Mouse (Mus musculus): ENCODE measurements at regions not wholly inside any gene's neighbourhood (a gene's known extent, or its start where the extent isn't known, plus 50 kb on each side); places are given as distances from the start of the nearest gene placed in this dataset.
A peak's percentile ranks its signal among the peaks of the same experiment; 100 is the strongest.

DNA sequence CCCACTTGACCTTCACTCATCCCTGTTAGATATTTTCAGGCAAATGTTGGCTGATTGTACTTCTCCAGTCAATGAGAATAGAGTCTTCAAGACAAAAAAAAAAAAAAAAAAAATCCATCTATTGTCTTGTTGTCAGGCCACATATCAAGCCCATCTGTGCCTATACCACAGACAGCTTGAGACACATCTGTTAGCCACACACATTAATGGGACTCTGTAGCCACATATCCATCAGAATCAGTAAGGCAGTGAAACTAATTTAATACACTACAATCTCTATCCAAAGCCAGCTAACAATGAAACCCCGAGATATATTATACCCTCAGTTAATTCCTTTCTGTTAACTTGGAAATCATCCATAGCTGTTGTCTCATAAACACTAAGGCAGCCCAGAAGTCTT lies 667.1 kb downstream of the Defb40 start:
- H3K36me3 ChIP-seq: no peaks in the 10 kb centered on the region
- 33% methylated on average over 1 of the region's 1 CpGs for WGBS
- peak; percentile 66; the same call in 1 of the 2 replicates for ATAC-seq (ENCODE audit: low FRiP score)
- no peak overlapping the region for H3K27ac ChIP-seq (replicated peaks)
- H3K4me1 ChIP-seq: no peaks in the 10 kb centered on the region
- no peak overlapping the region for H3K4me2 ChIP-seq
- no peaks in the 10 kb centered on the region for H3K27me3 ChIP-seq (replicated peaks)
- H3K9ac ChIP-seq (replicated peaks): no peak overlapping the region
- no peaks in the 10 kb centered on the region for H3K9me3 ChIP-seq (replicated peaks)
- no peak overlapping the region for H3K4me3 ChIP-seq (replicated peaks)

DNA sequence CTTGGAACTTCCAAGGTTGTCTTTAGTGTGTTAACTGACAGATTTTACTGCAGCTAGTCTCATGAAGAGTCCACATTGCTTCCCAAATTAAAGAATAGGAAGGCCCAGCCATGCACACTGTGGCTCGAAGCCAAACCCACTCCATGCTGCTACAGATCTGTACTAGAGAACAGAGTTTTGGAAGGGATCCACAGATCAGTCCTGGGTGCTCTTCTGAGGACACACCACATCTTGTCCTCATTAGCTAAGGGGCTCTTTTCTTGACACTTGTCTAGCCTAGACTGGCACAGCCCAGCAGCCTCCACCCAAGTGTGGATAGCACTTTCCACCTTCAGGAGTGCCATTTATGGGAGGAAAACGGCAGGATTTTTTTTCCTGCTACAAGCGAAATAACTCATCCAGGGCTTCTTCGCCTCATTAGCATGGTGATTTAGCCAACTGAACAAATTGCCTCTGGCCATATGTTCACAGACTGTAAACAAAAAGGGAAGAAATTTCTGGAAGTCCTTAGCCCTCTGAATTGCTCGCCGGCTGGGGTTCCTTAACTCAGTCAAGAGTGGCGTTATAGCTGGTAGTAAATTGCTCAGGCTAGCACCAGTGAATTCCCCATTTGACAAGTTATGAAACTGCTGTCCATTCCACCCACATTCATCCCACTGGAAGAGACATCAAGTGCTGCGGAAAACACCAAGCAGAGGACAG lies 690.4 kb downstream of the Defb40 start:
- Histone ChIP-seq H3K36me3 (no peaks in the 10 kb centered on the region), H3K9me3 (replicated peaks) (no peaks in the 10 kb centered on the region), H3K4me1 (peaks cover 6% of the 10 kb centered on the region), H3K4me2 (no peak overlapping the region), H3K27me3 (replicated peaks) (no peaks in the 10 kb centered on the region), H3K9ac (replicated peaks) (no peak overlapping the region), H3K4me3 (replicated peaks) (no peak overlapping the region), H3K27ac (replicated peaks) (0 out of 2 replicates have a peak overlapping the region, but pooled peaks have one; percentile 23)
- 56% methylated on average over 8 of the region's 8 CpGs for WGBS
- peak; percentile 35; the same call in 1 of the 2 replicates for ATAC-seq (ENCODE audit: low FRiP score)

DNA sequence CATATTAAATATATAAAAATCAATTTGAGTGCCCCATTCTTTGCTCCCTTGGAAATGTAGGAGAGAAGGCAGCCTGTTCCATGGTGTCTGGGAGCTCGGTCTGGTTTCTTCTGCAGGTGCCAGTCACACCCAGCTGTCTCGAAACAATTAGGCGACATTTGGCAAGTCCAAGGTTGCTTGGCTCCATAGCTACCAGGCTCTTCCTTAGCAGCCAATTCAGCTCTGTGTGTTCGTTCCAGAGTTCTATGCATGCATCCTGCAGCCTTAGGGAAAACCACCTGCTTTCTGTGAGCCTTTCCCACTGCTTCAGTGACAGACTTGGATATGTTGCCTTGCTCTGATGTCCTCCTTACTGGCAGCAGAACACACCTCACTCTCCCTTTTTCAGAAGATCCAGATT lies 698.1 kb downstream of the Defb40 start:
- Histone ChIP-seq H3K4me3 (replicated peaks) (no peak overlapping the region), H3K27me3 (replicated peaks) (no peaks in the 10 kb centered on the region), H3K9ac (replicated peaks) (no peak overlapping the region), H3K9me3 (replicated peaks) (no peaks in the 10 kb centered on the region), H3K27ac (replicated peaks) (no peak overlapping the region), H3K4me1 (no peaks in the 10 kb centered on the region), H3K36me3 (no peaks in the 10 kb centered on the region), H3K4me2 (no peak overlapping the region)
- ATAC-seq (ENCODE audit: low FRiP score): no peak
- WGBS: 78% methylated on average over 4 of the region's 4 CpGs

DNA sequence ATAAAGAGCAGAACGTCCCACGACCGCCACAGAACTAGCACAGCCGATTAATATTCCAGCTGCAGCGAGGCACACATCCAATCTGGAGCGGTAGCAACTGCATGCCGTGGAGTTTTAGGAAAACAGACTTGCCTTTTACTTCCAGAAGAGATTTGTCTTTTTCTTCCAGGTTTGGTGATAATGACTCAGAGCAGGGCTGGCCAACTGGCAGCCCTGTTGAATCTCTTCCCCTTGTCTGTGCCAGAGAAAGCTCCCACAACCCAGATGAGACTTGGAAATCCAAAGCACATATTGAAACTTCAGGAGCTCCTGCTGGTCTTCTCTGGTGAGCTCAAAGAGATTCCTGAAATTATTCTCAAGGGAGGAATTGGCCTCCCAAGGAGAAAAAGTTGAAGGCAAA lies 709.8 kb downstream of the Defb40 start:
- WGBS: 62% methylated on average over 7 of the region's 7 CpGs
- Histone ChIP-seq H3K4me2 (no peak overlapping the region), H3K36me3 (no peaks in the 10 kb centered on the region), H3K4me3 (replicated peaks) (no peak overlapping the region), H3K4me1 (peaks cover 3% of the 10 kb centered on the region; the same call in 1 of the 2 replicates), H3K27ac (replicated peaks) (no peak overlapping the region), H3K27me3 (replicated peaks) (no peaks in the 10 kb centered on the region), H3K9ac (replicated peaks) (no peak overlapping the region), H3K9me3 (replicated peaks) (no peaks in the 10 kb centered on the region)
- ATAC-seq (ENCODE audit: low FRiP score): no peak

DNA sequence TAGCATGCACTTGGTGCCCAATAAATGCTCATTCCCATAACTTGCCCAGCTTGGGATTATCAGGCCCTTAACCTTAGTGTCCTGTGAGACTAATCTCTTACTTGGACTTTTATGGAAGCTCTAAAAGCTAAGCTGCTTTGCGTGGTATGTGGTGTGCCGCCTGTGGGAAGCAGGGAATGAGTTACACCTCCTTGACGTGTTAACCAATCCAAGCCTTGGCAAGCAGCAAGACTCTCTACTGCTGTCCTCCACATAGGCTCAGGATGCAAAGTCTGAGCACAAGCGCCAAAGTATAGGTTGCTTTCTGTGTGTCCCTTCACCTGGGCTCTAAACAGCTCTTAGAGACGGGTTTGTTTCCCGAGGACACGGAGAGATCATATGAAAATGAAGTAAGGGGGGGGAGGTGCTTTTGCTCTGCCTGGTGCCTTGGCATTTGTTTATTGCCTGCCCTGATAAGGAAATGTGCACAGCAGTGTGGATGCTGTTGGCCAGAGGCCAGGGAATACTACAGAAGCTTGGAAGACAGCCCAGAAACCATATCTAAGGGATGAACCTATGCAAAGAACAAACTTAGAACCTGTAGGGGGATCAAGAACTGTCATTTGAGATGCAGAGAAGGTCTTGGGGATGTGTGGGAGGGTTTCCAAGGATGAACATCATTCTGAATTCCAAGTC lies 719.6 kb downstream of the Defb40 start:
- no peak overlapping the region for H3K9ac ChIP-seq (replicated peaks)
- ATAC-seq (ENCODE audit: low FRiP score): no peak
- no peak overlapping the region for H3K27ac ChIP-seq (replicated peaks)
- no peaks in the 10 kb centered on the region for H3K36me3 ChIP-seq
- 73% methylated on average over 7 of the region's 7 CpGs for WGBS
- H3K27me3 ChIP-seq (replicated peaks): no peaks in the 10 kb centered on the region
- no peak overlapping the region for H3K4me2 ChIP-seq
- H3K4me3 ChIP-seq (replicated peaks): no peak overlapping the region
- no peaks in the 10 kb centered on the region for H3K4me1 ChIP-seq
- H3K9me3 ChIP-seq (replicated peaks): no peaks in the 10 kb centered on the region

DNA sequence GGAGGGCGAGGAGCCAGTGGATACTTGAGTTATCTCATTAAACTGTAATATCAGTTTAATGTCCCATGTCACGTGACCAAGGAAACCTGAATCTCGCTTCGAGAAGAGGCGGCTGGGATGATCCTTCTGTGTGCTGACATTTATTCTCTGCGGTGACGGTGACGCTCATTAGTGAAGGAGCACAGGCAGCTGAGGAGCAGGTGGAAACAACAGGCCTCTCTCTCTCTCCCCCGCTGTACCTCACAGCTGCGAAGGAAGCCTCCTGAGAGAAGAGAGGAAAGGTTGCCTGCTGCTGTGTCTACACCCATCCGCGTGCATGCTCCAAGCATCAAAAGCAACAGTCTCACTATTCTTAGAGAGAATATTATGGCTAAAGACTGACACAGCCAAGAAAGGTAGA lies 731.8 kb downstream of the Defb40 start:
- H3K4me2 ChIP-seq: no peak overlapping the region
- no peaks in the 10 kb centered on the region for H3K27me3 ChIP-seq (replicated peaks)
- no peak overlapping the region for H3K4me3 ChIP-seq (replicated peaks)
- H3K27ac ChIP-seq (replicated peaks): no peak overlapping the region
- H3K9ac ChIP-seq (replicated peaks): no peak overlapping the region
- H3K36me3 ChIP-seq: no peaks in the 10 kb centered on the region
- H3K9me3 ChIP-seq (replicated peaks): no peaks in the 10 kb centered on the region
- H3K4me1 ChIP-seq: no peaks in the 10 kb centered on the region
- WGBS: 58% methylated on average over 12 of the region's 12 CpGs
- ATAC-seq (ENCODE audit: low FRiP score): no peak

DNA sequence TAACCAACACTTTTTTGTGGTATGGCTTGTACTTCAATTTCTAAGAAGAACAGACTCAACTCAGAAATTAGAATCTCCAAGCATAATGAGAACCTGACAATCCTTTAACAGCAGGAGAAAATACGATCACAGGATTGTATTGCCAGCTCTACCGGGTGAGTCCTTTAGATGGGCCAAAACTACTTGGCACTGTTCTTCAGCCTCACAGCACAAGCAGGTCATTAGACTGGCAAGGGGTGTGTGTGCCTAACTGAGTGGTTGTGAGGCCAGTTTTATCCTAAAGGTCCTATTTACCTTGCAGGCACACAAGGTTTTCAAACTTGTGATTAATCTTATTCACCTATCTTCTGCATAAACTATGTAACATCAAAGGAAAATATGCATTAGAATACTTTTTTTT lies 760.5 kb downstream of the Defb40 start:
- Histone ChIP-seq H3K4me2 (no peak overlapping the region), H3K9me3 (replicated peaks) (no peaks in the 10 kb centered on the region), H3K27ac (replicated peaks) (0 out of 2 replicates have a peak overlapping the region, but pooled peaks have one; percentile 13), H3K9ac (replicated peaks) (no peak overlapping the region), H3K4me1 (peaks cover 3% of the 10 kb centered on the region; the same call in 1 of the 2 replicates), H3K36me3 (no peaks in the 10 kb centered on the region), H3K27me3 (replicated peaks) (no peaks in the 10 kb centered on the region), H3K4me3 (replicated peaks) (no peak overlapping the region)
- WGBS: 45% methylated on average over 2 of the region's 2 CpGs
- no peak for ATAC-seq (ENCODE audit: low FRiP score)

DNA sequence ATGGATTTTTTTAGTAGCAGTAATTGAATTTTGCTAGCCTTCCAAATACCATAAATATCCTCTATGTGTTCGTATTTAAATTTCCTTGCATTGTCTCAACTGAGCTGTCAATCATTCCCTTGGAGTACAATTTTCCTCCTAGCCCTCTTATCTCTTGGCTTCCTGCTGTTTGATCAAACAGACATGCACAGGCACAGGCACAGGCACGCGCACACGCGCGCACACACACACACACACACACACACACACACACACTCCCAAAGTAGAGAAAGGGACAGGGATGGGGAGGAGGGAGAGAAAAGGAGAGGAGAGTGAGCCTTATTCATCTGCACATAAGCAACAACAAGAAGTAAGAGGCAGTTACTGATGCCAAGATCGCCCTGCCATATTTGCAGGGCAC lies 760.9 kb downstream of the Defb40 start:
- Histone ChIP-seq H3K4me1 (peaks cover 3% of the 10 kb centered on the region; the same call in 1 of the 2 replicates), H3K27ac (replicated peaks) (0 out of 2 replicates have a peak overlapping the region, but pooled peaks have one; percentile 13), H3K9me3 (replicated peaks) (no peaks in the 10 kb centered on the region), H3K36me3 (no peaks in the 10 kb centered on the region), H3K4me3 (replicated peaks) (no peak overlapping the region), H3K4me2 (no peak overlapping the region), H3K27me3 (replicated peaks) (no peaks in the 10 kb centered on the region), H3K9ac (replicated peaks) (no peak overlapping the region)
- 74% methylated on average over 7 of the region's 7 CpGs for WGBS
- no peak for ATAC-seq (ENCODE audit: low FRiP score)

DNA sequence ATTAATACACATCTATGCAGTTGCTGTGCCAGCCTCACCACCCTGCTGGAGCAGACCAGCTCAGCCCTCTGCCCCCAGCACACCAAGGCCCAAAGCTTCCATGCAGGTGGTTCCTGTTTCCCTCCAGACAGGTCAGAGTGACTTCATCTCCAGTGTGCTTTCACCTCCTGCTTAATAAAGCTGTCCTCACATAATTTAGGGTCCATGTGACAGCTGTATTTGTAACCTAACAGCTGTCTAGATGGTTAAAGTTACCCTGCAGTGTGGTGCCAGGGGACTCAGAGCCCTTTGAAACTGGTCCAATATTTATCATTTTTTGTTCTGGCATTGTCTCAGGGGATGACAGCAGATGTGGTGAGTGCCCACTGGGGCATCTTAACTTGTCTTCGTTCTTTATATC lies 761.5 kb downstream of the Defb40 start:
- WGBS: 47% methylated on average over 1 of the region's 1 CpGs
- H3K9me3 ChIP-seq (replicated peaks): no peaks in the 10 kb centered on the region
- no peaks in the 10 kb centered on the region for H3K27me3 ChIP-seq (replicated peaks)
- H3K9ac ChIP-seq (replicated peaks): no peak overlapping the region
- no peak for ATAC-seq (ENCODE audit: low FRiP score)
- H3K36me3 ChIP-seq: no peaks in the 10 kb centered on the region
- H3K4me2 ChIP-seq: no peak overlapping the region
- H3K4me3 ChIP-seq (replicated peaks): no peak overlapping the region
- no peak overlapping the region for H3K27ac ChIP-seq (replicated peaks)
- peaks cover 3% of the 10 kb centered on the region; the same call in 1 of the 2 replicates for H3K4me1 ChIP-seq

DNA sequence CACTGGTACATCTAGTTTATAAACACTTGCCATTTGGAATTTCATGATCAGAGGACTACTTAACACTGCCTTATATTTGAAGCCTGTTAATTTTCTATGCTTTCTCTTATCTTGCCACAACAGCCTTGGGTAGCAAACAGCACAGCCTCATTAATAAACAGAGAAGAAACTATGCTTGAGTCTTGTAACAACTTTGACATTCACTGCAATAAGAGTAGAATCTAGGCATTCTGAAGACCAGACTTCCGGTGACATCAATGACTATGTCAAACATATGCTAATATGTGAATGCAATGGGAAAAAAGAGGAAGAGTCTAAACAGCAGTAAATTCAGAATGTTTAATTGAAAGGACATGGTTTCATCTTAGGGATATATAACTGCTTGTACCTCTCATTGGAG lies 768.0 kb downstream of the Defb40 start:
- WGBS: 90% methylated on average over 1 of the region's 1 CpGs
- no peak overlapping the region for H3K9ac ChIP-seq (replicated peaks)
- no peak overlapping the region for H3K27ac ChIP-seq (replicated peaks)
- 0 out of 2 replicates have a peak, but pooled peaks cover 3% of the 10 kb centered on the region for H3K4me1 ChIP-seq
- no peaks in the 10 kb centered on the region for H3K36me3 ChIP-seq
- ATAC-seq (ENCODE audit: low FRiP score): no peak
- no peaks in the 10 kb centered on the region for H3K27me3 ChIP-seq (replicated peaks)
- H3K4me3 ChIP-seq (replicated peaks): no peak overlapping the region
- no peaks in the 10 kb centered on the region for H3K9me3 ChIP-seq (replicated peaks)
- H3K4me2 ChIP-seq: no peak overlapping the region

DNA sequence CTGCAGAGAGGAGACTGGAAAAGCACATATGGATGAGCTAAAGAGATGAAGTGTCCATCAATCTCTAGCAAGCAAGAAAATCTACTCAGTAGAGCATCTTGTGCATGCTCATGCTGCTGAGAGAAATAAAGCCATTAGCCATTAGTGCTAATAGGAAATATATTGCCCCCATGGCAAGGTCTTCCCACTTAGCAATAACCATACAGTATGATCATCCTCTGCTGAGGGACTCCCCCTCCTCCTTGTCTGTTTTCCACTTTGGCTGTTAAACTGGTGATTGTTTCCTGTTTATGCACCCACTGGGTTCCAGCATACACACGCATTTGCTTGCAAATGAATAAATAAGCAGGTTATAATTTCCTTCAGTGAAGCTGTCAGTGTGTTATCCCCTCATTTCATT lies 769.4 kb downstream of the Defb40 start:
- 0 out of 2 replicates have a peak, but pooled peaks cover 3% of the 10 kb centered on the region for H3K4me1 ChIP-seq
- no peak overlapping the region for H3K4me2 ChIP-seq
- no peak overlapping the region for H3K9ac ChIP-seq (replicated peaks)
- ATAC-seq (ENCODE audit: low FRiP score): peak; percentile 73
- no peaks in the 10 kb centered on the region for H3K9me3 ChIP-seq (replicated peaks)
- no peaks in the 10 kb centered on the region for H3K36me3 ChIP-seq
- WGBS: 30% methylated on average over 1 of the region's 1 CpGs
- H3K4me3 ChIP-seq (replicated peaks): no peak overlapping the region
- no peak overlapping the region; the same call in 1 of the 2 replicates for H3K27ac ChIP-seq (replicated peaks)
- H3K27me3 ChIP-seq (replicated peaks): no peaks in the 10 kb centered on the region

DNA sequence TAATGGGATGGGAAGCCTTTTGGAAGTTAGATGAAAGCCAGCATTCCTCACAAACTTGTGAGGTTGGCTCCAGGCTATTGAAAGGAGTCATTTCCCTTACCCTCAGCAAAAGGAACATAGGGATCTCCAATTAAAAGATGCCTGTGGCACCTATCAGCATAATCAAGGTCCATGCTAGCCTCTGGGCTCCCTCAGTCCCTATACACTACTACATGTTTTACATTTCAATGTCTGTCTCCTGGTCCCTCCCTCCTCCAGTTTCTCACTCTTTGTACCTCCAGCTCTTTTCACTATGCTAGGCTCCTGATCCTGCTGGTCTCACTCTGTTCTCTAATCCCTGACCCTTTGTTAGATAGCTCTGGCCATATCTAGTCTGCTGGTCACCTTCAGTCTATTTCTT lies 790.6 kb downstream of the Defb40 start:
- H3K9ac ChIP-seq (replicated peaks): no peak overlapping the region
- H3K27ac ChIP-seq (replicated peaks): no peak overlapping the region
- H3K4me3 ChIP-seq (replicated peaks): no peak overlapping the region
- no peaks in the 10 kb centered on the region for H3K9me3 ChIP-seq (replicated peaks)
- H3K4me2 ChIP-seq: no peak overlapping the region
- no peaks in the 10 kb centered on the region for H3K36me3 ChIP-seq
- H3K27me3 ChIP-seq (replicated peaks): no peaks in the 10 kb centered on the region
- no peaks in the 10 kb centered on the region for H3K4me1 ChIP-seq
- ATAC-seq (ENCODE audit: low FRiP score): no peak

Measured in neural tube, embryonic 15.5 days (tissue).